Mouse (Mus musculus): ENCODE data around the gene Rbl1.

- TF ChIP-seq E2F4 (IDR thresholded peaks at IDR 0.05; ENCODE audit: insufficient read depth) = no peak
- no peak for TF ChIP-seq POLR2A (IDR thresholded peaks at IDR 0.05; ENCODE audit: insufficient read length, low read depth)
- no peak for TF ChIP-seq TCF12 (IDR thresholded peaks at IDR 0.05; ENCODE audit: insufficient read depth, poor library complexity, severe bottlenecking)
- TF ChIP-seq POLR2AphosphoS2 (IDR thresholded peaks at IDR 0.05; ENCODE audit: insufficient read length, low read depth) = no peak
- no peak for TF ChIP-seq TCF3 (IDR thresholded peaks at IDR 0.05; ENCODE audit: insufficient read length, low read depth)
- no peak for TF ChIP-seq MAX (IDR thresholded peaks at IDR 0.05; ENCODE audit: low read depth)
- TF ChIP-seq USF1 (IDR thresholded peaks at IDR 0.05; ENCODE audit: low read depth) = no peak
- TF ChIP-seq CEBPB (IDR thresholded peaks at IDR 0.05; ENCODE audit: insufficient read depth, poor library complexity, severe bottlenecking) = no peak
- TF ChIP-seq MYOG (IDR thresholded peaks at IDR 0.05; ENCODE audit: control insufficient read depth in 1 of 3, insufficient read depth in 1 of 3, insufficient read length in 2 of 3, low read depth in 2 of 3) = no peak
Observed at GRCm38 (mm10) chr2:157132686-157133540, 71.4 kb downstream of the Rbl1 start.

All from myocyte (in vitro differentiated cells).